8 mouse cellular contexts compared by ENCODE assay signal in the genomic region with DNA sequence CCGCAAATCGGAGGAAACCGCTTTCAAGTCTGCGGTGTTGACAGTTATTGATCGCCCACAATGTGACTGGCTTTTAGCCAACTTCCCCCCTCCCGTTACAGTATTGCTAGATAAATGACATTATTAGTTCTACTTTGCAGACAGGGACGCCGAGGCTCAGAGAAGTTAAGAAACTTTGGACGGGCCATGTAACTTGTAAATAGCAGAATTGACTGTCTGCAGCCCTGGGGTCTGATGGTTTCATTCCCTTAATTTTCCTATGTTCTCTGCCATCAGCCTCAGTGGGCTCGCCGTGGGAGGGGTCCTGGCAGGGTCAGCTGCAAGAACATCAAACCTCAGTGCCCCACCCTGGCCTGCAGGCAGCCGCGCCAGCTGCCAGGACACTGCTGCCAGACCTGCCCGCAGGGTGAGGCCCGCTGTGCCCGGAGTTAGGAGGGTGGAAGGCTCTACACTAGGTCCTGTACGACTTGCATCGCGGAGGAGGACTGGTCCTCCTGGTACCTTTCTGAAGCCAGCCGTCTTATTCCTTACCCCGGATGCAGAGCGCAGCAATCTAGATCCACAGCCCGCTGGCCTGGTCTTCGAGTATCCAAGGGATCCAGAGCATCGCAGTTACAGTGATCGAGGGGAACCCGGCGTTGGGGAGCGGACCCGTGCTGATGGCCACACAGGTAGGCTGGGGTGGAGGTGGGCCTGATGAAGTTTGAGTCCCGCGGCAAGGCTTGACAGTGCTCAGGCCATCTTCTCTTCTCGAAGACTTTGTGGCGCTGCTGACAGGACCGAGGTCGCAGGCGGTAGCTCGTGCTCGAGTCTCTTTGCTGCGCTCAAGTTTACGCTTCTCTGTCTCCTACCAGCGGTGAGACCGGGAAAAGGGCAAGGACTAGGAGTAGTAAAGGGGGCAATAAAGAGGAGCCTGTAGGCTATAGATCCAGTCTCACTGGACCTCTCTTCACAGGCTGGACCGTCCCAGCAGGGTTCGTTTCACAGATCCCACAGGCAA. TPM values are rescaled to one million over a fixed set of nuclear protein-coding genes. Genes with fewer than 3 reads are reported as not detected.
DNase-seq lines count a peak whose midpoint lies in the region; ATAC-seq and TF ChIP-seq lines count a peak whose summit lies in the region.

A gene (minus strand): TSS at position 781 of the 1,000 bp plus-strand sequence.

- no peaks in the 10 kb centered on the region for H3K36me3 ChIP-seq in lung, embryonic 16.5 days (ENCODE audit: control insufficient read depth, insufficient read depth, low read length)
- no peaks in the 10 kb centered on the region for H3K36me3 ChIP-seq in intestine, embryonic 15.5 days
- no peaks in the 10 kb centered on the region for H3K36me3 ChIP-seq in myocyte (ENCODE audit: control insufficient read depth, insufficient read depth)

- H3K27ac ChIP-seq in lung, embryonic 16.5 days (ENCODE audit: low read length): no peak within 1 kb of the TSS
- H3K27ac ChIP-seq in intestine, embryonic 15.5 days: no peak within 1 kb of the TSS

- no peak for ATAC-seq in cerebellum, adult (ENCODE audit: insufficient number of reproducible peaks, low FRiP score, low TSS enrichment)
- no peak for ATAC-seq in lung, embryonic 16.5 days (ENCODE audit: low read depth)
- no peak for ATAC-seq in intestine, embryonic 15.5 days

- H3K9me3 ChIP-seq in lung, embryonic 16.5 days (ENCODE audit: control insufficient read depth, low read length): no peaks in the 10 kb centered on the region
- H3K9me3 ChIP-seq in intestine, embryonic 15.5 days: no peaks in the 10 kb centered on the region

- H3K4me1 ChIP-seq in lung, embryonic 16.5 days (replicated peaks; ENCODE audit: control insufficient read depth, insufficient read depth, low read length): peaks cover 11% of the 10 kb centered on the region
- peaks cover 18% of the 10 kb centered on the region for H3K4me1 ChIP-seq in intestine, embryonic 15.5 days (replicated peaks)

- 5% methylated on average over 45 of the region's 45 CpGs for WGBS in lung, embryonic 16.5 days
- 5% methylated on average over 45 of the region's 45 CpGs for WGBS in intestine, embryonic 15.5 days

- H3K27me3 ChIP-seq in lung, embryonic 16.5 days (ENCODE audit: control insufficient read depth, insufficient read depth, low read depth, low read length): peaks cover 24% of the 10 kb centered on the region
- H3K27me3 ChIP-seq in intestine, embryonic 15.5 days (replicated peaks): peaks cover 26% of the 10 kb centered on the region
- no peaks in the 10 kb centered on the region for H3K27me3 ChIP-seq in myocyte (ENCODE audit: control insufficient read depth, insufficient read depth, insufficient read length)

- H3K9ac ChIP-seq in lung, embryonic 16.5 days (ENCODE audit: low read length): peak within 1 kb of the TSS; percentile 79
- H3K9ac ChIP-seq in intestine, embryonic 15.5 days: peak within 1 kb of the TSS; percentile 76

- peak within 1 kb of the TSS; percentile 99 for H3K4me2 ChIP-seq in lung, embryonic 16.5 days (ENCODE audit: low read depth, low read length)
- peak within 1 kb of the TSS; percentile 99 for H3K4me2 ChIP-seq in intestine, embryonic 15.5 days (replicated peaks)
- peak within 1 kb of the TSS; percentile 78 for H3K4me2 ChIP-seq in myocyte (ENCODE audit: low read depth)

- peak within 1 kb of the TSS; percentile 56 for H3K4me3 ChIP-seq in lung, embryonic 16.5 days (ENCODE audit: low read length)
- H3K4me3 ChIP-seq in intestine, embryonic 15.5 days (replicated peaks): peak within 1 kb of the TSS; percentile 65
- peak within 1 kb of the TSS; percentile 25 for H3K4me3 ChIP-seq in myocyte

- no peak for TF ChIP-seq POLR2A in myocyte (IDR thresholded peaks at IDR 0.05; ENCODE audit: insufficient read length, low read depth)

- peak within 1 kb of the TSS; percentile 37 for H3ac ChIP-seq in myocyte (ENCODE audit: control insufficient read depth, insufficient read length)

- DNase-seq in cerebellum, adult 18-20 months: peak; percentile 28 to 46
- no peak for DNase-seq in lung, postnatal 36 days
- no peak for DNase-seq in MN1 (ENCODE audit: low spot score)
- DNase-seq in gastrocnemius, postnatal 4 days (ENCODE audit: low spot score in 2 of 2): no peak

- no peaks in the 10 kb centered on the region for H3K79me2 ChIP-seq in myocyte (ENCODE audit: control insufficient read depth, insufficient read depth)

TF ChIP-seq in myocyte, 11 proteins besides CTCF, POLR2A, EP300 and RAD21:
- no peak for TF ChIP-seq USF1 (IDR thresholded peaks at IDR 0.05; ENCODE audit: low read depth)
- TF ChIP-seq TCF3 (IDR thresholded peaks at IDR 0.05; ENCODE audit: insufficient read length, low read depth): no peak
- no peak for TF ChIP-seq CEBPB (IDR thresholded peaks at IDR 0.05; ENCODE audit: insufficient read depth, poor library complexity, severe bottlenecking)
- no peak for TF ChIP-seq SRF (IDR thresholded peaks at IDR 0.05; ENCODE audit: control insufficient read depth, insufficient read length, low read depth)
- no peak for TF ChIP-seq TCF12 (IDR thresholded peaks at IDR 0.05; ENCODE audit: insufficient read depth, poor library complexity, severe bottlenecking)
- TF ChIP-seq E2F4 (IDR thresholded peaks at IDR 0.05; ENCODE audit: insufficient read depth): no peak
- peak in 2 of 3 experiments; percentile 38 to 82 for TF ChIP-seq MYOD1 (IDR thresholded peaks at IDR 0.05; ENCODE audit: control insufficient read depth in 1 of 3, insufficient read length in 2 of 3, low read depth in 2 of 3)
- TF ChIP-seq REST (IDR thresholded peaks at IDR 0.05; ENCODE audit: insufficient read depth, insufficient read length): no peak
- TF ChIP-seq MAX (IDR thresholded peaks at IDR 0.05; ENCODE audit: low read depth): no peak
- TF ChIP-seq POLR2AphosphoS2 (IDR thresholded peaks at IDR 0.05; ENCODE audit: insufficient read length, low read depth): no peak
- peak in 2 of 3 experiments; percentile 64 to 88 for TF ChIP-seq MYOG (IDR thresholded peaks at IDR 0.05; ENCODE audit: control insufficient read depth in 1 of 3, insufficient read depth in 1 of 3, insufficient read length in 2 of 3, low read depth in 2 of 3)

RNA-seq across cellular contexts. Expression of the gene that starts here (rescaled TPM):
- 0.79 and 0.99 TPM in 2 replicates for polyA plus RNA-seq in lung, embryonic 16.5 days (2015; fragmentation: Nextera tagmentation; extraction: Ambion mirVana)
- polyA plus RNA-seq in intestine, embryonic 15.5 days (2015; fragmentation: Nextera tagmentation; extraction: Ambion mirVana): 1.8 and 2.4 TPM in 2 replicates
- polyA plus RNA-seq in myocyte (2012; fragmentation: generic; extraction: Trizol): 1.4 TPM
- total RNA-seq in gastrocnemius, postnatal 4 days (2021): 1 to 10 TPM; 1.5 to 1.7 TPM

Comparison
In these comparisons a context has a peak if more than half of its experiments do, and no peak if none do; other contexts are left out.
1. DNase-seq: peak in cerebellum, adult 18-20 months (2 of 2); none in lung, postnatal 36 days (single experiment), MN1 (single experiment) and gastrocnemius, postnatal 4 days (0 of 2).
2. Peak in every context shown above with its lines, with median percentiles within 50 percentile points of each other: H3K4me2 ChIP-seq and H3K4me3 ChIP-seq.